Mouse (Mus musculus) heart, embryonic 10.5 days (tissue): Measurements from ENCODE around the gene Bivm. TPM values are rescaled to one million over a fixed set of nuclear protein-coding genes. Genes with fewer than 3 reads are reported as not detected.

Experiments used
- polyA plus RNA-seq: library from polyadenylated mRNA; unstranded; fragments of >200 nt; fragmentation: Nextera tagmentation; extraction: Ambion mirVana; gene quantifications from 2 replicates; pipeline ENCODE4 v1.2.1, GENCODE M21; 2016

Gene Bivm
- polyA plus RNA-seq, 1 experiment from 2014 or later: 15.2 TPM

Other genes with a start within 250 kb of the Bivm start
- gene Tpp2, start 185.3 kb upstream of the Bivm start, polyA plus RNA-seq: 57.6 and 63.8 TPM in 2 replicates
- 0.15 and 0.23 TPM in 2 replicates for gene Mettl21c, start 98.9 kb upstream of the Bivm start, polyA plus RNA-seq
- 0.02 and 0.05 TPM in 2 replicates for gene Gm8251, start 57.0 kb upstream of the Bivm start, polyA plus RNA-seq
- gene Tex30, start 16.5 kb upstream of the Bivm start, polyA plus RNA-seq: 80.2 and 106 TPM in 2 replicates
- gene Kdelc1, start 149 bp upstream of the Bivm start, polyA plus RNA-seq: 57.3 and 59.0 TPM in 2 replicates
- 14.4 and 15.0 TPM in 2 replicates for gene Ercc5, start 28.8 kb downstream of the Bivm start, polyA plus RNA-seq
- gene Mettl21e, start 100.0 kb downstream of the Bivm start, polyA plus RNA-seq: not detected in 2 replicates